Mouse (Mus musculus): ENCODE data around the gene Prpf31. TPM values are rescaled to one million over a fixed set of nuclear protein-coding genes. Genes with fewer than 3 reads are reported as not detected.

Prpf31 gene
- total RNA-seq, 2 experiments from 2014 or later, result 91.0 to 123 TPM

- ATAC-seq (replicated peaks; ENCODE audit: poor library complexity, severe bottlenecking), result no peak
These were observed 54.2 kb downstream of the Prpf31 start for GRCm38 (mm10) chr7:3683908-3684550.

GRCm38 (mm10) chr7:3684698-3685097 lies 54.9 kb downstream of the Prpf31 start:
- no peak for ATAC-seq (replicated peaks; ENCODE audit: poor library complexity, severe bottlenecking)

GRCm38 (mm10) chr7:3685400-3686187 lies 55.8 kb downstream of the Prpf31 start:
- no peak for ATAC-seq (replicated peaks; ENCODE audit: poor library complexity, severe bottlenecking)

GRCm38 (mm10) chr7:3691919-3692318 lies 62.1 kb downstream of the Prpf31 start:
- peak; percentile 9 for ATAC-seq (replicated peaks; ENCODE audit: poor library complexity, severe bottlenecking)

Other genes with a start within 250 kb of the Prpf31 start
- 1.9 TPM in 1 of 2 replicates, not detected in the other for gene Cacng8, start 239.3 kb upstream of the Prpf31 start, total RNA-seq (2014; fragmentation: Nextera tagmentation)
- not detected in 2 replicates for gene Cacng8, start 239.3 kb upstream of the Prpf31 start, total RNA-seq (2017)
- not detected in 2 replicates for gene Cacng6, start 205.8 kb upstream of the Prpf31 start, total RNA-seq (2014; fragmentation: Nextera tagmentation)
- not detected in 2 replicates for gene Cacng6, start 205.8 kb upstream of the Prpf31 start, total RNA-seq (2017)
- not detected in 2 replicates for gene Tarm1, start 127.4 kb upstream of the Prpf31 start, total RNA-seq (2014; fragmentation: Nextera tagmentation)
- 0.41 and 0.95 TPM in 2 replicates for gene Tarm1, start 127.4 kb upstream of the Prpf31 start, total RNA-seq (2017)
- gene Oscar, start 13.8 kb upstream of the Prpf31 start, total RNA-seq (2014; fragmentation: Nextera tagmentation), result not detected in 2 replicates
- gene Oscar, start 13.8 kb upstream of the Prpf31 start, total RNA-seq (2017), result not detected in 2 replicates
- 395 and 454 TPM in 2 replicates for gene Ndufa3, start 12.6 kb upstream of the Prpf31 start, total RNA-seq (2014; fragmentation: Nextera tagmentation)
- 132 and 210 TPM in 2 replicates for gene Ndufa3, start 12.6 kb upstream of the Prpf31 start, total RNA-seq (2017)
- gene Tfpt, start 56 bp upstream of the Prpf31 start, total RNA-seq (2014; fragmentation: Nextera tagmentation), result 32.8 and 33.8 TPM in 2 replicates
- gene Tfpt, start 56 bp upstream of the Prpf31 start, total RNA-seq (2017), result 32.5 and 36.8 TPM in 2 replicates
- 138 and 156 TPM in 2 replicates for gene Cnot3, start 15.3 kb downstream of the Prpf31 start, total RNA-seq (2014; fragmentation: Nextera tagmentation)
- gene Cnot3, start 15.3 kb downstream of the Prpf31 start, total RNA-seq (2017), result 19.0 and 22.7 TPM in 2 replicates
- gene Leng1, start 35.9 kb downstream of the Prpf31 start, total RNA-seq (2014; fragmentation: Nextera tagmentation), result 5.2 and 6.6 TPM in 2 replicates
- 4.7 and 7.2 TPM in 2 replicates for gene Leng1, start 35.9 kb downstream of the Prpf31 start, total RNA-seq (2017)
- gene Tmc4, start 47.6 kb downstream of the Prpf31 start, total RNA-seq (2014; fragmentation: Nextera tagmentation), result 4.7 and 11.5 TPM in 2 replicates
- 2.2 and 2.3 TPM in 2 replicates for gene Tmc4, start 47.6 kb downstream of the Prpf31 start, total RNA-seq (2017)
- gene Tsen34, start 62.9 kb downstream of the Prpf31 start, total RNA-seq (2014; fragmentation: Nextera tagmentation), result 21.2 and 28.7 TPM in 2 replicates
- gene Tsen34, start 62.9 kb downstream of the Prpf31 start, total RNA-seq (2017), result 31.6 and 37.5 TPM in 2 replicates
- 63.5 and 76.3 TPM in 2 replicates for gene Mboat7, start 63.5 kb downstream of the Prpf31 start, total RNA-seq (2014; fragmentation: Nextera tagmentation)
- gene Mboat7, start 63.5 kb downstream of the Prpf31 start, total RNA-seq (2017), result 22.6 and 38.3 TPM in 2 replicates
- 3,458 and 3,628 TPM in 2 replicates for gene Rps9, start 74.0 kb downstream of the Prpf31 start, total RNA-seq (2014; fragmentation: Nextera tagmentation)
- 1,516 and 1,598 TPM in 2 replicates for gene Rps9, start 74.0 kb downstream of the Prpf31 start, total RNA-seq (2017)
- gene Pirb, start 90.4 kb downstream of the Prpf31 start, total RNA-seq (2014; fragmentation: Nextera tagmentation), result 3.8 TPM in 1 of 2 replicates, not detected in the other
- 3.1 and 3.3 TPM in 2 replicates for gene Pirb, start 90.4 kb downstream of the Prpf31 start, total RNA-seq (2017)
- gene Gm15448, start 195.7 kb downstream of the Prpf31 start, total RNA-seq (2014; fragmentation: Nextera tagmentation), result not detected in 2 replicates
- gene Gm15448, start 195.7 kb downstream of the Prpf31 start, total RNA-seq (2017), result 0.52 TPM in 1 of 2 replicates, not detected in the other
- 0.43 TPM in 1 of 2 replicates, not detected in the other for gene Pira2, start 215.1 kb downstream of the Prpf31 start, total RNA-seq (2014; fragmentation: Nextera tagmentation)
- 0.60 and 1.9 TPM in 2 replicates for gene Pira2, start 215.1 kb downstream of the Prpf31 start, total RNA-seq (2017)